Mouse (Mus musculus) adrenal gland, postnatal 10 days (tissue): ENCODE measurements at regions not wholly inside any gene's neighbourhood (a gene's known extent, or its start where the extent isn't known, plus 50 kb on each side); places are given as distances from the start of the nearest gene placed in this dataset.
A peak's percentile ranks its signal among the peaks of the same experiment; 100 is the strongest.

ENCODE experiments used
- DNase-seq: peaks from one replicate; pipeline ENCODE4 v3.0.0; 2021; ENCODE audit warnings: mixed read lengths

DNA sequence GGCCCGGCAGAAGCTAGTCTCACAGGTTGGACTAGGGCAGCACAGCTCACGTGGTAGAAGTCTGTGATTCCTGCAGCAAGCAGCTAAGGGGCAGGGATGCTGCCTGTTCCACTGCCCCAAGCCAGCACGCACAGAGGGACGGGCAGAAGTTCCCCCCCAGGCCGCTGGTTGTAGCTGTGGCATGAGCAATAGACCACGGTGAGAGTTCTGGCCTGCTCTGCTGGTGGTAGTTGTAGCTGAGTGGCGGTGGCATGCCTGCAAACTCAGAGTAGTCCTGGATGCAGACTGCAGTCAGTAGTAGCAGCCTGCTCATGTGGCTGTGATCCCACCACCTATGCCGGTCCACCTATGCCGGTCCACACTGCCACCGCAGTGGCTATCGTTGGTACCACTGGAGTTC is 71.5 kb upstream of the Rpl39l start:
- DNase-seq = no peak

DNA sequence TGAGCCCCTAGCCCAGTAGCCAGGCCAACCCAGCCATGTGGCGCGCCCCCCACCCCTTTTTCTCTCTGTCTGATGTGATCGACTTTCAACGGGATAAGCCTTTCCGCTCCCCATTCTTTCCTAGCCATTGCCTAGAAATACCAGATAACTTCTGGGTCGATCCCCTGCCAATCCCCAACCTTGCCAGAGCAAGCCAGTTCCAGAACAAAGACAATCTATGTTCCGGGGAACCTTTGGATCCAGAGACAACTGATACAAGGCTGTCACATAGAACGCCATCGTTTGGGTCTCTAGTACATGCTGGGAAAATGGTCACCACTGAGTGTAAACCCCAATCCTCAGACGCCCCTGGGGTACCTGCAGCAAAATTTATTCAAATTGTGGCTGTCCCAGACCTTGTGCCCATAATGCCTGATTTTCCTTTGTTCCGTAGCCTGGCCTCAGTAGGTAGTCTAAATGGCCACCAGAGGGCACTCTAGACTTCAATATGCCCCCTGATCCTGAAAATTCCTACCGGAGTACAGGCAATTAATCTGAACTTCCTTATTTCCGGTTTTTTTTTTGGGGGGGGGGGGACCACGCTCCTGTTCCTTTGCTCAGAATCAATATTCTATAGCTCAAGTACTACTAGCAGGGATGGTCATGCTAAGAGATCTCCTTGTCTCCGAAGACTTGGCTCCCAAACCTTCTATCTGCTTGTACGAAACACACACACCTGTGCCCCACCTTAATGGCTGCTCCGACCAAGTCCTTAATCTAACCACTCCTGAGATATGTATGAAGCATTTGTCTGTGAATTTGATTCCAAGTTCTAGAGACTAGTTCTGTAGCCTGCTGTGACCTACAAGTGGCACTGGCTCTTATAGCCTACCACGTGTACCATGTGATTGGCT is 81.3 kb upstream of the Rpl39l start:
- peak; percentile 40 for DNase-seq

DNA sequence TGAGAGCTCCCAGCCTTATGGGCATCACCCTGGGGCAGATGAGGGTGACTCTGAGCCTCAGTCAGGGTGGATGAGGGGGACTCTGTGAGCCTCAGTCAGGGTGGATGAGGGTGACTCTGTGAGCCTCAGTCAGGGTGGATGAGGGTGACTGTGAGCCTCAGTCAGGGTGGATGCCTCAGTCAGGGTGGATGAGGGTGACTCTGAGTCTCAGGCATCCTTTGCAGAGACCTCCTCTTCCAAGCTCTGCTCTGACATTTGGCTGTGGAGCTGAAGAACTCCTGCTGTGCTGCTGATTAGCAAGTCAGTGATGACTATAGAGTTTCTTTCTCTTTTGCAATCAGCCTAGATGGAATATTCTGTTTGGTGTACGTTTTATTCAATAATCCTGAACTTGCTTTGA is 83.7 kb upstream of the Rpl39l start:
- no peak for DNase-seq

DNA sequence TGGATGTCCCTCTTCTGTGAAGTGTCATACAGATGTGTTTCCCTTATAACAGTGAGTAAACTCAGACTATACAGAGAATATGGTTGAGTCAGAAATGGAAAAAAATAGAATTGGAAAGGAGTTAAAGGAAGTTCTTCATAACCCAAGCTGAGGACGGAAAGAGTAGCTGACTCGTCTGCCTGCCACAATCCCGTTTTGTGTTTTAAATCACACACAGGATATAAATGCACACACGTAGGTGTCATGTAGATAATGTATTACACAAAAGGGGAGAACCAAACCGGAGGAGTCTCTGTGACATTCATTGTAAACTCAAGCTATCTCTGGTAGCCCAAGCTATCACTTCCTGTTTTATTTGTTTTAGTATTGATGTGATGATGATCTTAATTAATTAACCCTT is 84.6 kb upstream of the Rpl39l start:
- DNase-seq = no peak

DNA sequence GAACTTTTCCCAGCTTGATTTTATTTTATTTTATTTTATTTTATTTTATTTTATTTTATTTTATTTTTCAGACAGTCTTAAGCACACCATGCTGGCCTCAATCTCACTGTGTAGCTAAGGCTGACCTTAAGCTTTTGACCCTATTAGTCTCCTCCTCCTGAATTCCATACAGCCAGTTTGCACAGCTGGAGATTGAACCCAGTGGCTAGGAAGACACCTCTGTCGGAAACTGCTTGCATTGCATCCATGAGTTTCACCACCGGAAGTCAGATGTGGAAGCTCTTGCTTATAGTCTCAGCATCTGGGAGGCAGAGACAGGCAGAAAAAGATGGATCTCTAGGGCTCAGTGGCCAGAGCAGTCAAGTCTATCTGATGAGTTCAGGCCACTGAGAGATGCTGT is 86.4 kb upstream of the Grin2a start:
- DNase-seq = no peak

DNA sequence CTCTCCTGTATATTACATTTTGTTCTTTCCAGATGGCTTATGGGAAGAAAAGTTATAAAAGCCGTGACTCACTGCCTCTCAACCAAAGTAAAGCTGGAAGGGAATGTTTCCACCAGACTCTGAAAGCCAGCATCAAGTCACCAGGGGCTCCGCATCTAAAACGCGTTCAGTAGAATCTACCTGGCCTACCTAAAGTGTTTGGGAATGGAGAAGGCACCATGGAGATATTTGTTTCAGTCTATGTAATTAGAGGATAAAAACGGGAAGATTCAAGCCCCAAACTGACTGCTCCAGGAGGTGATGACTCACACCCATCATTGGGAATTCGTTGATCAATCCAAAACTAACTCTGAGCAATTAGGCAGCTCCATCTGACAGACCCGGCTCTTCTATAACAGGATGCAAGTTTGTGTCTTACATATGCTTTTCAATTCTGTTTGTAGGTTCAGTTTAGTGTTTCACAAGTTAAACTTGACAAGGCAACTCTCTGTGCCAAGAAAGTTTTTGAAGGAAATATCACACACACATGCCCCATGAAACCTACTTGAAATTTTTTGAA is 84.8 kb upstream of the Grin2a start:
- DNase-seq = no peak

DNA sequence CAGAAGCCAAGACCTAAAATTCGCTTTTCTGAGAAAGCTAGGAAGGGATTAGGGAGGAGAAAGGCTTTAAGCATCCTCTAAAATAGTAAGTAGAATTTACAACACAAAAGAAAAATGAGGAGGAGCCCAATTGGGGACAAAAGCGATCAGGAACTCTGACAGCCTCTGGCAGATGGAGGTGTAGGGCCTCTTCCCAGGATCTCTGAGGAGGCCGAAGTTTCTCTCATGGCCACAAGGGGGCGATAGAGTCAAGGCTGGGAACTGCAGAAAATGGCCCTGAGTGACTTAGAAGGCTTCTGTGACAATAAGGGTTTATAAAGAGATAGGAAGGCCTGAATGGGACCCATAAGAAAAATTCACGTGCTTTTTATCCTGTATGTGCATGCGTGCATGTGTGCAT is 77.8 kb upstream of the Grin2a start:
- peak; percentile 71 for DNase-seq

DNA sequence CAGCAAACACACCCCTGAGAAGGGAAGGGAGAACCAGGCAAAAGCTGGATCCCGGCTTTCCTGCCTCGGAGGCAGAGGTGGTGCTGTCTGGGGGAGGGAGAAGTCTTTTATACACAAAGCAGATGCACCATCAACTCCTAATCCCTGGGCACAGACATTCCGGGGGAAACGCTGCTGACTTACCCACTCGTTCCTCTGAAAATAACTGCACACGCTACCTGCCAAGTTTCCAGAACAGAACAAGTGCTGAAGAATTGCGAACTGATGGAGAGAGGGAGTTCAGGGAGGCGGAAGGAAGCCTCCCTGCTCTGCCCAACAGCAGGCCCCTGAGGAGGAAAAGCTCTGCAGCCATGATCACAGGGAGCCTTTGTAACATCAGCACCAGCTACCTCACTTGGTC is 68.1 kb upstream of the Grin2a start:
- DNase-seq = no peak

DNA sequence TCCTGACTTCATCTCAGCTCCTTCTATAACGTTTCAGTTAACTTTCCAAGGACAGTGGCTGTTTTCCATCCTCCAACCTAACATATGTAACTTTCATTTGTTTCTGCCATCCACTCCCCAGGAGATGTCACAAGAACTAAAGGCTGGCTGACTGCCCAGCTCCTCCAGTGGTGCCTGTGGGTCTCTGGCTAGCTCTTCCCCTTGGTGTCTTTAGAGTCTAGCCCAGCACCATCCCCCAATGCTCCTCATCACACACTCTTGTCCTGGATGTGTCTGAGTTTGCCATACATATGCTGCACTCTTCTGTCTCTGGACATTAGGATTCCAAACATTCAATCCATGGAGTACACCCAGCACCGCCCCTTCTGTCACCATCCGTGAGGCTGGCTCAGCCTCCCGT is 62.7 kb upstream of the Grin2a start:
- DNase-seq = no peak
